Mouse (Mus musculus) stomach, embryonic 14.5 days (tissue): ENCODE measurements around the gene Cldn22. TPM values are rescaled to one million over a fixed set of nuclear protein-coding genes. Genes with fewer than 3 reads are reported as not detected.

Source experiments
- ATAC-seq: fragments of 200-750 bp; cut with Nextera tagmentation; 2 replicates; pipeline ENCODE4 v1.8.0; 2017; ENCODE audit warnings: low read depth, moderate TSS enrichment; ENCODE audit not compliant: insufficient number of reproducible peaks, insufficient read depth, low FRiP score
- H3K27ac ChIP-seq: fragments of 300-500 bp; sonication (generic); 2 replicates; pipeline ENCODE4 v1.5.1; 2014; ENCODE audit warnings: mild to moderate bottlenecking, low read length, moderate library complexity, mixed read lengths
- H3K27me3 ChIP-seq: fragments of 300-500 bp; sonication (generic); 2 replicates; pipeline ENCODE4 v1.6.1; 2014; ENCODE audit warnings: low read length, control low read depth, mixed read lengths; ENCODE audit not compliant: control insufficient read depth, insufficient read depth
- H3K36me3 ChIP-seq: fragments of 300-500 bp; sonication (generic); 2 replicates; pipeline ENCODE4 v1.6.1; 2014; ENCODE audit warnings: mild to moderate bottlenecking, control low read depth, low read length, moderate library complexity, mixed read lengths; ENCODE audit not compliant: control insufficient read depth, insufficient read depth
- H3K4me1 ChIP-seq: fragments of 300-500 bp; sonication (generic); 2 replicates; pipeline ENCODE4 v1.6.1; 2014; ENCODE audit warnings: low read length, control low read depth, mixed read lengths; ENCODE audit not compliant: control insufficient read depth, insufficient read depth
- H3K4me2 ChIP-seq: fragments of 300-500 bp; sonication (generic); replicated peaks from 2 replicates; pipeline ENCODE4 v1.6.1; 2014; ENCODE audit warnings: low read depth, low read length, control low read depth
- H3K4me3 ChIP-seq: fragments of 300-500 bp; sonication (generic); 2 replicates; pipeline ENCODE4 v1.5.1; 2014; ENCODE audit warnings: low read depth, low read length, control low read depth
- H3K9ac ChIP-seq: fragments of 300-500 bp; sonication (generic); replicated peaks from 2 replicates; pipeline ENCODE4 v1.6.1; 2014; ENCODE audit warnings: low read depth, mild to moderate bottlenecking, control low read depth, low read length, moderate library complexity, mixed read lengths
- H3K9me3 ChIP-seq: fragments of 300-500 bp; sonication (generic); 2 replicates; pipeline ENCODE4 v1.6.1; 2016; ENCODE audit warnings: low read depth, low read length, control low read depth; ENCODE audit not compliant: control insufficient read depth
- WGBS: fragments of 180-500 bp; shearing (Covaris S2); extraction: QIAGEN DNeasy Blood & Tissue Kit; methylation state at CpG from one replicate; pipeline ENCODE4 v1.1.7; 2014; 5-methylcytosine and 5-hydroxymethylcytosine counted together
- polyA plus RNA-seq: library from polyadenylated mRNA; unstranded; fragments of >200 nt; fragmentation: Nextera tagmentation; extraction: Ambion mirVana; gene quantifications from 2 replicates; pipeline ENCODE4 v1.2.1, GENCODE M21; 2014

Gene Cldn22
- not detected in 2 replicates for polyA plus RNA-seq

- Histone ChIP-seq H3K27me3 (no peaks in the 10 kb centered on the region), H3K36me3 (peaks cover 10% of the 10 kb centered on the region; the same call in 1 of the 2 replicates), H3K4me2 (no peak within 1 kb of the TSS), H3K4me1 (no peaks in the 10 kb centered on the region), H3K9ac (no peak within 1 kb of the TSS), H3K4me3 (no peak within 1 kb of the TSS), H3K27ac (peak within 1 kb of the TSS; percentile 2; the same call in 1 of the 2 replicates), H3K9me3 (no peaks in the 10 kb centered on the region)
- WGBS, result 50% methylated on average over 13 of the region's 13 CpGs
- ATAC-seq, result no peak
These were observed at the start of gene Cldn22 for GRCm38 (mm10) chr8:47824182-47824581. TSS of gene Cldn22 (plus strand) at chr8:47824482.

- H3K27me3 ChIP-seq, result no peaks in the 10 kb centered on the region
- no peaks in the 10 kb centered on the region for H3K4me1 ChIP-seq
- no peak overlapping the region for H3K4me2 ChIP-seq
- H3K4me3 ChIP-seq, result no peak overlapping the region
- H3K36me3 ChIP-seq, result no peaks in the 10 kb centered on the region
- H3K27ac ChIP-seq, result no peak overlapping the region
- H3K9ac ChIP-seq, result no peak overlapping the region
- no peak for ATAC-seq
- 86% methylated on average over 7 of the region's 7 CpGs for WGBS
- no peaks in the 10 kb centered on the region for H3K9me3 ChIP-seq
These were observed 46.9 kb upstream of the Cldn22 start for GRCm38 (mm10) chr8:47777415-47777814.

- Histone ChIP-seq H3K36me3 (no peaks in the 10 kb centered on the region), H3K4me2 (no peak overlapping the region), H3K4me1 (no peaks in the 10 kb centered on the region), H3K9ac (no peak overlapping the region), H3K27me3 (no peaks in the 10 kb centered on the region), H3K9me3 (no peaks in the 10 kb centered on the region), H3K27ac (no peak overlapping the region), H3K4me3 (no peak overlapping the region)
- ATAC-seq, result no peak
- 74% methylated on average over 6 of the region's 6 CpGs for WGBS
These were observed 44.7 kb upstream of the Cldn22 start for GRCm38 (mm10) chr8:47779589-47779988.

GRCm38 (mm10) chr8:47781881-47782280 is 42.4 kb upstream of the Cldn22 start:
- Histone ChIP-seq H3K27me3 (no peaks in the 10 kb centered on the region), H3K9me3 (no peaks in the 10 kb centered on the region), H3K9ac (no peak overlapping the region), H3K36me3 (no peaks in the 10 kb centered on the region), H3K27ac (no peak overlapping the region), H3K4me3 (no peak overlapping the region), H3K4me1 (no peaks in the 10 kb centered on the region), H3K4me2 (no peak overlapping the region)
- ATAC-seq, result no peak
- WGBS, result 90% methylated on average over 4 of the region's 4 CpGs

- H3K4me1 ChIP-seq, result no peaks in the 10 kb centered on the region
- WGBS, result 96% methylated on average over 2 of the region's 2 CpGs
- no peak overlapping the region for H3K4me2 ChIP-seq
- H3K36me3 ChIP-seq, result no peaks in the 10 kb centered on the region
- H3K4me3 ChIP-seq, result no peak overlapping the region
- H3K9ac ChIP-seq, result no peak overlapping the region
- H3K27ac ChIP-seq, result no peak overlapping the region
- H3K9me3 ChIP-seq, result no peaks in the 10 kb centered on the region
- ATAC-seq, result no peak
- no peaks in the 10 kb centered on the region for H3K27me3 ChIP-seq
These were observed 40.7 kb upstream of the Cldn22 start for GRCm38 (mm10) chr8:47783544-47783943.

- Histone ChIP-seq H3K9me3 (no peaks in the 10 kb centered on the region), H3K4me3 (no peak overlapping the region), H3K36me3 (no peaks in the 10 kb centered on the region), H3K4me2 (no peak overlapping the region), H3K27ac (no peak overlapping the region), H3K9ac (no peak overlapping the region), H3K27me3 (no peaks in the 10 kb centered on the region), H3K4me1 (no peaks in the 10 kb centered on the region)
- 93% methylated on average over 6 of the region's 6 CpGs for WGBS
- no peak for ATAC-seq
These were observed 40.3 kb upstream of the Cldn22 start for GRCm38 (mm10) chr8:47783944-47784343.

GRCm38 (mm10) chr8:47784436-47784835 is 39.8 kb upstream of the Cldn22 start:
- Histone ChIP-seq H3K36me3 (no peaks in the 10 kb centered on the region), H3K4me3 (no peak overlapping the region), H3K4me1 (no peaks in the 10 kb centered on the region), H3K27ac (no peak overlapping the region), H3K9me3 (no peaks in the 10 kb centered on the region), H3K4me2 (no peak overlapping the region), H3K27me3 (no peaks in the 10 kb centered on the region), H3K9ac (no peak overlapping the region)
- 86% methylated on average over 7 of the region's 7 CpGs for WGBS
- ATAC-seq, result no peak

GRCm38 (mm10) chr8:47786323-47786722 is 38.0 kb upstream of the Cldn22 start:
- Histone ChIP-seq H3K4me2 (no peak overlapping the region), H3K4me1 (no peaks in the 10 kb centered on the region), H3K9me3 (no peaks in the 10 kb centered on the region), H3K9ac (no peak overlapping the region), H3K36me3 (no peaks in the 10 kb centered on the region), H3K27me3 (no peaks in the 10 kb centered on the region), H3K4me3 (no peak overlapping the region), H3K27ac (no peak overlapping the region)
- ATAC-seq, result no peak
- WGBS, result 90% methylated on average over 15 of the region's 15 CpGs

GRCm38 (mm10) chr8:47787705-47788104 is 36.6 kb upstream of the Cldn22 start:
- H3K4me2 ChIP-seq, result no peak overlapping the region
- H3K27me3 ChIP-seq, result no peaks in the 10 kb centered on the region
- no peak for ATAC-seq
- no peaks in the 10 kb centered on the region for H3K36me3 ChIP-seq
- no peaks in the 10 kb centered on the region for H3K4me1 ChIP-seq
- no peak overlapping the region for H3K9ac ChIP-seq
- 50% methylated on average over 10 of the region's 10 CpGs for WGBS
- no peak overlapping the region for H3K4me3 ChIP-seq
- no peaks in the 10 kb centered on the region for H3K9me3 ChIP-seq
- no peak overlapping the region for H3K27ac ChIP-seq
